Mouse (Mus musculus) left cerebral cortex, adult 2 months (tissue): ENCODE measurements at regions not wholly inside any gene's neighbourhood (a gene's known extent, or its start where the extent isn't known, plus 50 kb on each side); places are given as distances from the start of the nearest gene placed in this dataset.

Source experiments
- DNase-seq, 2 experiments: peaks; one replicate each; pipeline ENCODE4 v3.0.0; 2021 to 2022; ENCODE audit warnings: low spot score in 2 of 2, mixed read lengths in 1 of 2; ENCODE audit errors: extremely low spot score in 1 of 2
- H3K27ac ChIP-seq: fragments of 200-600 bp; 2 replicates; pipeline ENCODE4 v1.8.1; 2022
- H3K4me3 ChIP-seq: fragments of 200-600 bp; 2 replicates; pipeline ENCODE4 v1.8.1; 2022
- CTCF ChIP-seq: fragments of 200-600 bp; IDR thresholded peaks from 2 replicates; pipeline ENCODE4 v1.8.1; 2022; ENCODE audit warnings: antibody characterized with exemption, mild to moderate bottlenecking, moderate library complexity
- intact Hi-C: fragments of 180-260 bp; cut with DNase I; formaldehyde crosslinking; loops from one replicate; pipeline ENCODE4 v1.15.1; 2025

DNA sequence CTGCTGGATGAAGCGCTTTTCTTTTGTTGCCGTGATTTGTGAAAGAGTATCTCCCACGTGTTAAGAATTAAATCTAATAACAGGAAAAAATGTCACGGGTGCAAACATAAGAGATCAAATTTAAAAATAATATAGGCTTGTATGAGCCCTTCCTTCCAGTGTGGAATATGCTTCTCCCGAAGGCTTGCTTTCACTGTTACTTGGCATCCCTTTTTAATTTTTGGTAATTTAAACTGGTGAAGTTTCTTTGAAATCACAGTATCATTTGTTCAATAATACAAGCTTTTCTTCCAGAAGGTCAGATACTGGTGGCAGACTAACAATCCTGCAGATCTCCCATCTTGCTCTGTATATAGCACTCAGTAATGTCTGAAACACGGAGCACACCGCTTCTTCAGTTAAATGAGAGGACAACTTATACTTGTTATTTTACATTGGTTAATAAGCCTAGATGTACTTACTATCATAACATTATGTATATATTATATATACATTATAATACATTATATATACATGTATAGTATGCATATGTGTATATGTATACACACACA, 98.2 kb downstream of the Plk2 start:
- Histone ChIP-seq H3K4me3 (no peak overlapping the region), H3K27ac (no peak overlapping the region)
- TF ChIP-seq CTCF = no peak
- DNase-seq = no peak
- intact Hi-C loops = loop anchor here (5.0 kb wide), 1 partner anchor 91 kb away; no protein-coding TSS in a partner anchor

DNA sequence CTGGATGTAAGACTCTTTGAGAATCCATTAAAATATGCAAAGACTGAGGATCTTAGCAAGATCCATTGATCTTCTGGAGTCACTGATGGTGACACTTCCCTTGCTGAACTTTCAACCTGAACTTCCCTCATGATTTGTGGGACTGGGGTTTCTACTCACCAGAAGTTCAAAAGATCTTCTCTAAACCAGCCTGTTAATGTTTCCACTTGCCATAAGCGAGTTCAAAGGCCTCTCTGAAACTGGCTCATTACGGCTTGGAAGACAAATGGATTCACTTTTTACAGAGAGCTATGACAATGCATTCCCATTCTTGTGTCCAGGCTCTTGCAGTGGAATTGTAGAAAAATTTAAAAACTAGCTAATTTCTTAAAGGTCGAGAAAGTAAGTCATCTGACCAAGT, 102.6 kb downstream of the Plk2 start:
- Histone ChIP-seq H3K27ac (no peak overlapping the region), H3K4me3 (no peak overlapping the region)
- TF ChIP-seq CTCF = no peak
- intact Hi-C loops = no loop called here
- no peak for DNase-seq

DNA sequence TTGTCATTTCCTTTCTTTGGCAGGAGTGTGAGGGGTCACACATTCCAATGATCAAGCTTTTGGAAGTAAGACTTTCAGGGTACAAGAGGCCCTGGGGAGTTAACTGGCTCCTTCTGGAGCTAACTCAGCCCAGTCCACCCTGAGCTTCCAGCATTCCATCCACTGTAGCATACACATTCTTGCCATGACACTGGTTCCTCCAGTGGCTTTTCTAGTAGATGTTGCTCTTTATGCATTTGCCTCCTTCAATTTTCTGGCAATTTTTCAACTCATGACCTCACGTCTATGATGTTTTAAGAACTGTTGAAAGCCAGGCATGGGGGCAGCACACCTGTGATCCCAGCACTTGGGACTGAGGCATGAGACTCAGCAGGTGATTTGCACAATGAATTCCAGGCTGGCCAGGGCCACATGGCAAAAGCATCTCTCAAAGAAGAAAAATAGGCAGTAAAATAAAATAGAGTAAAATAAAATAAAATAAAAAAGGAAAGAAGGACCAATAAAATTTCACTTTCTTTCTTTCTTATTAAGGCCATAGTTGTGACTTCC, 113.0 kb downstream of the Plk2 start:
- DNase-seq = no peak
- intact Hi-C loops = no loop called here
- Histone ChIP-seq H3K27ac (no peak overlapping the region), H3K4me3 (no peak overlapping the region)
- TF ChIP-seq CTCF = no peak

DNA sequence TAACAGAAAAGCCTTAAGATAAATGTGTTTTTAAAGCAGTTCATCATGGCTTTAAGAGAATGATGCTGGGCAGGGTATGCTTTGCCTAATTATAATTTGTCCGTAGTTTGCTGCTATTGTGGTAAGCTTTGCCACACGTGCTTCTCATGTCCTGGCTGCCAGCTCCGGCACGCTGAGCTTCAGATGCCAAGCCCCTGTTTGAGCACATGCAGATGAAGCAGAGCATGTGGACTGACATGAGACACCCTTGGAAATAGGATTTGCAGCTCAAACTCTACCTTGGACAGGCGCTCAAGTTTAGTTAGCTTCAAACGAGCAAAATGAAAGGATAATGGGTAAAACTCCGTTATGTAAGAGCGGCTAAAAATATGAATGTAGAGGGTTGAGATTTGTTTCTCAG, 123.1 kb downstream of the Plk2 start:
- intact Hi-C loops = no loop called here

DNA sequence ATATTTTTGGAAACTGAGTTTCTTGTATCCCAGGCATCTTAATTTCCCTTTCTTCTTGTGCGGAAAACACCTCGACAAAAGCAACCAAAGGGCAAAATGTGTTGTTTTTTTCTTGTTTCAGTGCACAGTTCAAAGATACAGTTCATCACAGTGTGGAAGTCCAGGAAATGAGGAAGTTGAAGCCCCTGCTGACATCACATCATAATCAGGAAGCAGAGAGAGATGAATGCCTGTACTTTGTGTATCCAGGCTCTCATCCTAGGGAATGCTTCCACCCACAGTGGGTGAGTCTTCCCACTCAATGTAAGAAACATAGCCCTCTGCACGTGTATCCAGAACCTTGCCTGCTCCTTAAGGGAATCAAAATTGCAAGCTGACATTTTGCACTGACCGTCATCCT, 128.1 kb downstream of the Plk2 start:
- intact Hi-C loops = no loop called here
- no peak overlapping the region for H3K4me3 ChIP-seq

More for the DNA sequence above, 123.1 kb downstream of the Plk2 start:
- TF ChIP-seq CTCF = no peak
- H3K27ac ChIP-seq = peak overlapping the region; percentile 69; the same call in 1 of the 2 replicates
- DNase-seq = peak; percentile 19 to 26
- no peak overlapping the region for H3K4me3 ChIP-seq

DNA sequence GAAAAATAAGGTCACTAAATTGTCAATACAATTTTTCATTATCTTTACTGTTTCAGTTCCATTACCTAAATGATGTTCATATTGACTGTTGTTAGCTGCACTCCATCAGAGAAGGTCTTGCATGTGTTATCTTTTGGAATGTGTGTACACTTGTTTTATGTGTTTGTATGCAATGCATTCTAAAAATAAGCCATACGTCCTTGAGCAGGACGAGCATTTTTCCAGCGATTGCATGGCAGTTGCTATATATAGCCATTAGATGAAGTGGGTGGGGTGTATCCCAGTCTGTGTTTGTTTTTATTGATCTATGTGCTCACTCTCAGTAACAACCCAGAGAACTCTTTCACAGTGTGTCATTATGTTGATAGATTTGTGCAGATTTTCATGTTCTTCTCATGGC, 132.8 kb downstream of the Plk2 start:
- no peak for DNase-seq
- H3K4me3 ChIP-seq = no peak overlapping the region
- no peak overlapping the region for H3K27ac ChIP-seq
- intact Hi-C loops = no loop called here
- TF ChIP-seq CTCF = no peak

More for the DNA sequence above, 128.1 kb downstream of the Plk2 start:
- H3K27ac ChIP-seq = no peak overlapping the region
- DNase-seq = no peak
- TF ChIP-seq CTCF = no peak

DNA sequence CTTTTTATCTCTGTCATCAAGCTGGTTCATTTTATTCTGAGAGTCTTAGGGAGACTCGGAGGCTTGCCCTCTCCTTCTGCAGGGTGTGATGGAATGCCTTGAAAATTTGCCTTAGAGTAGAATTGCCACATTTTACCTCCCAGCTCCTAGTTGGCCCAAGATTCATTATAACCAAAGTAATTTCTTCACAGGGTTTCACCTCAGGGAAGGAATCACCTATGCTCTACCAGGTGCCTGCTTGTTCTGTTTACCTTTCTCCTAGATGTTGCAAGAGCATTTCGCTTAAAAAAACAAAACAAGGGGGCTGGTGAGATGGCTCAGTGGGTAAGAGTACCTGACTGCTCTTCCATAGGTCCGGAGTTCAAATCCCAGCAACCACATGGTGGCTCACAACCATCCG, 134.8 kb downstream of the Plk2 start:
- no peak overlapping the region for H3K4me3 ChIP-seq
- no peak overlapping the region for H3K27ac ChIP-seq
- intact Hi-C loops = no loop called here
- no peak for TF ChIP-seq CTCF
- no peak for DNase-seq

DNA sequence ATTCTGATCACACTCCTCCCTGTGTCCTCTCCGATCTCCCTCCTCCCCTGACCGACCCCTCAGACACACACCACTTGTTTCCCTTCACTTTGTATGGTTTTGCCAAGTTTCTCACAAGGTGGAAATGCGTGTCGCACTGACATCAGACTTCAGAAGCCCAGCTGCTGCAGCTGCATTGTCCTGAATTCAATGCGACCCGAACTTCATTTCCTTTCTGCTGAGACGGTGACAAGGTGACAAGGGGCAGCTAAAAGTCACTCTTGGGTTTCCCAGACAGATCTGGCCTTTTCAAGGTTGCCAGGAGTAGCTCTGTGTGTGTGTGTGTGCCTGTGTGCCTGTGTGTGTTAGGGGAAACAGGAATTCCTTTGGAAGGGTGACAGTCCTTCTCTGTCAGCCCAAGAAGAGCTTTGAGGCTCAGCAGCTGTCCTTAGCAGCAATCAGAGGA, 139.5 kb downstream of the Plk2 start:
- Histone ChIP-seq H3K4me3 (no peak overlapping the region), H3K27ac (no peak overlapping the region)
- DNase-seq = no peak
- intact Hi-C loops = no loop called here
- TF ChIP-seq CTCF = no peak

DNA sequence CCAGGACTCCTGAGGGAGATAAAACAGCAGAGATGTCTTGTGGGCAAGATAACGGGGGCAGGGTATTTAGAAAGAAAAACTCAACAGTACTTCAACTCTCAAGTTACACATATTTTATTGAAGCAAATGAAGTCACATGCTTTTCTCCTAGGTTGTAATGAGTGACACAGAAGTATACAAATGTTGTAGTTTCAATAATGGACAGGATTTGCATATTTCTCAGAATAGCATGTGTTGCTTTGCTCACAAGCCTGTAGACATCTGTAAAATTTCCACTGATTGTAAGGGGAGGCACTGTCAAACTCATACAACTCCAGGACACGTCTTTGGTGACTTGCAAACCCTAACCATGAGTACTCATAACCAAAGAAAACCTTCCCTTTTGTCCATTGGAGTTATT, 140.9 kb downstream of the Plk2 start:
- H3K4me3 ChIP-seq = no peak overlapping the region
- intact Hi-C loops = no loop called here
- DNase-seq = no peak
- no peak for TF ChIP-seq CTCF
- H3K27ac ChIP-seq = no peak overlapping the region

DNA sequence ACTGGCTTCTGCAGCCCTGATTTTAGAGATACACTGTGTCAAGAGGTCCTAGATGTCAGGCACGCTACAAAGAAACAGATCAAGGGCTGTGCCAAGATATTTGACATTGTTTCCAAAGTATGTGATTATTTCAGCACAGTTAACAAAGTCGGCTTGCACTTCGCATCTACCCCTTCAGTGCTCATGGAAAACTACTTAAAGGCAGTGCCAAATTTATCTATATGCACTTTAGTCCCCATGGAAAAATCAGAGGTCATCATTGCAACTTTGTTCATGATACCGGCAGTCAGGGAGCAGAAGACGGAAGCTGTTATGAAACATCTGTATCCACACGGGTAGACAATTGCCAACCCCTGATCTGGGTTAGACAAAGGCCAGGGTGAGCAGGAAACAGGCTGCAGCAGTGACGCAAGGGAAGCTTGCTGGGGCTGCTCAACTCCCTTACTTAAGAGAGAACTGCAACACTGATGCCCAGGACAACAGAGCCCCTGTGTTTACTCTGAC, 143.2 kb downstream of the Plk2 start:
- TF ChIP-seq CTCF = no peak
- DNase-seq = no peak
- intact Hi-C loops = no loop called here
- Histone ChIP-seq H3K4me3 (no peak overlapping the region), H3K27ac (no peak overlapping the region)

DNA sequence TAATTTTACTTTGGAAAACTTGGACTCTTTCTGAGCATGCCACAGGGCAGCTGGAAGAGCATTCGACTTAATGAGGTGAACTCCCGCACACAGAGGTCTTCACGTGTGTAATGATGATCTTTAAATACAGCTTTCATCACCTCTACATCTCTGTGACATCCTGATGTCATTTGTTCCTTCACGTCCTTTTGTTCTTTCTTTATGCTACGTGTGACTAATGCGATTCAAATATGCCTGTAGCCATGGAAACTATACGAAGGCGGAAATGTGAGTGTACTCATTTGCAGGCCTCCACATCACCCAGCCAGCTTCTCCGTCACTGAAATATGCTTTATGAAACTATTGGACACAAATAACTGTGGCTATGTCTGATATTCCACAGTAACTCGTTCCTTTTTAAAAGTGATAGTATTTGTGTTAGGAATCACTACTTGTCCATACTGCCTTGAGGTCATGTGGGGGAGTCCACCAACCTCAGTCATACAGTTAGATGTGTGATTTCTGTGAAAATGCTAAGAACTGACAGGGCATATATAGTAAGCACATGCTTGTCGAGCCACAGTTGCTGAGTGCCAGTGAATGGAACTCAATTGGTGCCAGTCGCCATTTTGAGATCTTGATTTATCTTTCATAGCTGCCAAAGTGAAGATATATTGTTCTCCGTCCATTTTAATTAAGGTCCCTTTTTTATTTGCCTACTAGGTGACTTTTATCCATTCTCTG, 145.9 kb downstream of the Plk2 start:
- peak overlapping the region; percentile 85 for H3K27ac ChIP-seq
- no peak overlapping the region for H3K4me3 ChIP-seq
- no peak for TF ChIP-seq CTCF
- intact Hi-C loops = loop anchor here (1.0 to 5.0 kb wide), 4 partner anchors 87 to 342 kb away; no protein-coding TSS in a partner anchor
- DNase-seq = peak in 1 of 2 experiments; percentile 45

DNA sequence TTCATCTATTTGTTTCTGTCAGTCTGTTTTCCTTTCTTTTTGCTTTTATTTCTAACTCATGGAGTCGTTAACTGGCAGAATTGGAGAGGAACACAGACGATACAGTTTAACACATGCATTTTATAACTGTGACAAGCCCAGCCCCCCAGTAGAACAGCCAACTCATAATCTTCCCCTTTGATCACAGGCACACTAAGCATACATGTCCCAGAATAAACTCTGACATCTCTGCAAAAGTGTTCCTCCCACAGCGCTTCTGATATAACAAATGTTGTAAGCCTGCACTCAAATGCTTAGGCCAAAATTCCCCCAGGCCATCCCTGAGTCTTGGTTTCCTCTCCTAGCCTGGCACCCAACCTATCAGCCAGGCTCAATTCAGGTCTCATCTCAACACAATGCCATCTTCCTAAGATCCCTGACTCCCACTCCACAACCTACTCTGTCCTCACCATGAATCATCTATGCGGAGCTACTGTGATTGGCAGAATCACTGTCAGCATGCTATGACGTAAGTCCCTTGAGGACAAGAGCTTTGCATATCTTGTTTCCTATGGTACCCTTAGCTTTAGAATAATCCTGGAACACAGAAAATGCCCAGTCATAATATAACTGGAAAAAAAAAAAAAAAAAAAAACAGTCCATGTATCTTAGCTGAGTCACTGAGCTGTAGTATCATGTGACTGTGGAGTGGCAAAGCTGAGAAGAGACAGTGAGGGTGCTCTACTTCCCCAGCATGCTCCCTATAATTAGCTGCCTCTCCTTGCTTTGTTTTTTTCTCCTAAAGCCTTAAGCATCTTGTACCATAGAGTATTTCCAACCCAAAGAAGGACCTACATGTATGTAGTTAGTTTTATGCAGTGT, 146.7 kb downstream of the Plk2 start:
- DNase-seq = no peak
- no peak for TF ChIP-seq CTCF
- H3K27ac ChIP-seq = peak overlapping the region; percentile 85
- no peak overlapping the region for H3K4me3 ChIP-seq
- intact Hi-C loops = loop anchor here (1.0 to 5.0 kb wide), 4 partner anchors 86 to 341 kb away; no protein-coding TSS in a partner anchor
